Mouse (Mus musculus) embryo, embryonic 10.5 days (tissue): ENCODE data around the gene H2-T3.
"Not testable (repeated sequence)": the region's sequence is repeated elsewhere in the genome, so short reads cannot be mapped to it uniquely, and the experiment has no call there.

Experiments
- DNase-seq: peaks from one replicate; pipeline ENCODE4 v3.0.0-alpha.2; 2015; ENCODE audit warnings: low spot score

H2-T3 gene

DNA sequence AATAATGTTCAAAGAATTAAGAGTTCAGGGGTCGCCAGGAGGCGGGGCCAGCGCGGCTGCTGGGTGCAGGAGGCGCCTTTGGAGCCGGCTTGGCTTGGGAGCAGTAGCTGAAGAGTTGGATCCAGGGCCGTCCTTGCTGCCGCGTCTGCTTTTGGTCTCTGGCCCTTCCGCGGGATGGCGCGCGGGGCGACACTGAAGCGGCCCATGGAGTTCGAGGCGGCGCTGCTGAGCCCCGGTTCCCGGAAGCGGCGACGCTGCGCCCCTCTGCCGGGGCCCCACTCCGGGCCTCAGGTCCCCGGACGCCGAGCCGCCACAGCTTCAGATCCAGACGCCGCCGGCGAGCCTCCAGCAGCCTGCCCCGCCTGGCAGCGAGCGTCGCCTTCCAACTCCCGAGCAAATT lies 11.1 kb downstream of the H2-T3 start:
- DNase-seq, result peak; percentile 56

DNA sequence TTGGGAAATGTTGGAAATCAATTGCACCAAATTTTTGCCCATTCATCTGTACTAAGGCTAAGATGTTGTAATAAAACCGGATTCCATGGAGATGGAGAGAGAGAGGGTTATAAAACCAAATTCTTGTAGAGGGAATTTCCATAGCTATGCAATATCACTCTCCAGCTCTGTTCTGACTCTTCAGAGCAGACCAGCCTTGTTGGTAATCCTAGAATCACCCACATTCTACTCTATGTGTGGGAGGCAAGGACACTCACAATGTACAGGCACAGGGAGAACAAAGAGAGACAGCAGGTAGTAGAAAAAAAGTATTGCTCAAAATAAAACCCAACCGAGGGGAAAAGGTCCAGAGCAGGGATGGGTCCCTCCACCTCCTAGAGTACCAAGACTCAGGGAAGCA lies 14.0 kb downstream of the H2-T3 start:
- not testable (repeated sequence) for DNase-seq

DNA sequence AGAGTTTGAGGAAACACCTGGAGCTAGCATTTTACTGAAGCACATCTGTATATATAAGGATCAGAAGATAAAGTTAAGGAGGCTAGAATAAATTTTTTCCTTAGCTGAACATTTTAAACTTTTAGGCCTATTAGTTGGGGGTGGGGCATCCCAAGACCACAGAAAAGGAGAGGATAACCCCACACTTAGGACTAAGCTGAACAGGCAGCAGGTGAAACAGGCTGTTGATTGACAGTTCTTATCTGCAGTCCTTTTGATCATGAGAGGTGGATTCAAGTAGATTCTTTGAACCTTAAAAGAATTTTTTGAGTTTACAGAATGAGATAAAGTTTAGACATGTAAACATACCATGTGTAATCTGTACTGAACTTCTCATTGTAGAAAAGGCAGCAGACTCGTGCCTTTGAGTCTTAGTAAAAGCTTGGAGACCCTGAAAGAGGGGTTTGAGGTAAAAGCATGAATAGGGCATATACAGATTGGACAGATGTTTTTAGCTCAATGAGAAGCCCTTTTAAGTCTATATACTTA lies 19.7 kb downstream of the H2-T3 start:
- no peak for DNase-seq

DNA sequence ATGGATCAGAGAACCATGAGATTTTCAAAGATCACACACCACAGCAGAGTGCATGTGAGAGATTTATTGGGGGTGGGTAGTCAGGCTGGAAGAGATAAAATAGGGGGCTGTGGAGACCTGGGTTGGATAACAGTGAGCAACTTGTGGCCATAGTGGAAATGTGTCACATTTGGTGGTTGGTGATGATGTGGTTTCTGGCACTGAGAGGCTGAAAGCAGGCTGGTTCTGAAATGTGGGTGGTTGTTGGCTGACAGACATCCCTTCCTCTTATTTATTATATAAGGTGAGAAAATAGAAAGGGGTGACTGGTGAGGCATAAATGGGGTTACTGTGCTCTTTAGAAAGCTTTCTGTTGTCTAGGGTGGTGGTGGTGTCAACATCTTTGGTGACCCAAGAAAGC lies 20.3 kb downstream of the H2-T3 start:
- no peak for DNase-seq

DNA sequence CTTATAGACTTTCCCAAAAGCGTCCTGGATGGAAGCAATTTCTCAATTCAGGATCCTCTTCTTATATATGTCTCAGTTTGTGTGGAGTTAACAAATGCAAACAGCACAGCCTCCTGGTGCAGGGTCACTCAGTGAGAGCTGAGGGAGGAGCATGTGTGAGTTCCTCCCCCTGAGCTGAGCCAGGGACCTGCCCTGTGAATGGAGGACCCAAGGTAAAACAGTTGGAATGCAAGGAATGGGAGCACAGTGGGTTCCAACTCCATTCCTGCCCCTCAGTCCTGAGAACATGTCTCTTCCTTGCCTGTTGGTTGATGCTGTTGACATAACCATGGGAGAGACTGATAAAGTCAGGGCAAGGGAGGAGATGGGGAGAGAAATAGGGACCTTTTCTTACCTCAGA lies 21.0 kb downstream of the H2-T3 start:
- DNase-seq, result not testable (repeated sequence)

DNA sequence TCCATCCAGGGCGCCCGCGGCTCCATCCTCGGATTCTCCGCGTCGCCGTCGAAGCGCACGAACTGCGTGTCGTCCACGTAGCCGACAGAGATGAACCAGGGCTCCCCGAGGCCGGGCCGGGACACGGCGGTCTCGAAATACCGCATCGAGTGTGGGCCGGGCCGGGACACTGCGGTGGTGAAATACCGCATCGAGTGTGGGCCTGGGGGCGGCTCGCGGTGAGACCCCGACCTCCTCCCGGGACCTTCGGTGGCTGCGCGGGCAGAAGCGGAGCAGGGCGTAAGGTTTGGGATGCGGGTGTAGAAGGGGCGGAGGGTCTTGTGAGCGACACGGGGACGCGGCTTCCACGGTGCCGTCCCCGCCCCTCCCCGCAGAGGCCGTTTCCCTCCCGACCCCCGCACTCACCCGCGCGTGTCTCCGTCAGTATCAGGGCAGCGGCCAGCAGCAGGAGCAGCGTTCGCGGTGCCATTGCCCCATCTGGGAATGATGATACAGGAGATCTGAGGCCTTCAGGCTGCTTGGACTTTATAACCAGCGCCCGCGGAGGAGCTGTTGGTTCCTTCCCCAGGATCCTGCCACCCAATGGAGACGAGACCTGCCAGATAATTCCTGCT lies 21.9 kb downstream of the H2-T3 start, which contains the start of gene Gm8909:
Gene Gm8909, minus strand, starts transcription at position 499 of the 614 bp plus-strand sequence.
- DNase-seq, result no peak

DNA sequence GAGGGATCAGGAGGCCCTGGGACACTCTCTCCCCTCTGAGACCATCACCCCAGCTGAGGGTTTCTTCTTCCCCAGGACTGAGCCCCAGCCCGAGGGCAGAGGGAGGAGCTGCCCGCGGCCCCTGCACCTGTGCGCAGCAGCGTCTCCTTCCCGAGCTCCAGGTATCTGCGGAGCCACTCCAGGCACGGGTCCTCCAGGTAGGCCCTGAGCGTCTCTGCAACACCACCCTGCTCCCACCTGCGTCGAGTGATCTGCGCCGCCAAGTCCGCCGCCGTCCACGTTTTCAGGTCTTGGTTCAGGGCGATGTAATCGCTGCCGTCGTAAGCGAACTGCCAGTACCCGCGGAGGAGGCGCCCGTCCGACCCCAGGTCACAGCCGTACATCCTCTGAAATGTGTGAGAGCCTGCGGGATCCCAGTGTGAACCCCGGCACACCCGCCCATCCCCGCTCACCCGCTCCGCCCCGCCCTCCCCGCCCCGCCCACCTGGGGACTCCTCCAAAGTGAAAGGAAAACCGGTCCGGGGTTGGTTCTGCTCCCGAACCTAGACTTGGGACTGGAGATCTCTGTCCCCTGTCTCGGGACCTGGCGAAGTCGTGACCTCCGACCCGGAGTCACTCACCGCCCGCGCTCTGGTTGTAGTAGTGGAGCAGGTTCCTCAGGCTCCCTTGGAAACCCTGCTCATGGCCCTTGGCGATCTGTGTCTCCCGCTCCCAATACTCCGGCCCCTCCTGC lies 22.6 kb downstream of the H2-T3 start:
- DNase-seq, result no peak

DNA sequence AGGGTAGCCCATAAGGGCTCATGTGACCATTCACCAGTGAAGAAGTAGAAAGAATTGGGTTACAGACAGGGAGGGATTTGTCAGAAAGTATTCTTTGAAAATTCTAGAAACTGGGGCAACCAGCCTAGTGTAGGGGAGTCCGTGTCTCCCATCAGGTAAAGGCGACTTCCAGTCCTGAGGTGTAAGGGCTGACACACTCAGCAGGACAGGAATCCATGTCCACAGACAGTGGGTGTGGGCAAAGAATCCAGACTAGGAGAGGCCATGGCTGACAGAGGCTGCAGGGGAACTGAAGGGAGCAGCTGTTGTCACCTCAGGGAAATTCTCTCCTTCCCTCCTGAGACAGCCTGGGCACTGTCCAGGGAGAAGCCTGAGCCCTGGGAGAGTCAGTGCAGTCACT lies 23.2 kb downstream of the H2-T3 start:
- not testable (repeated sequence) for DNase-seq

DNA sequence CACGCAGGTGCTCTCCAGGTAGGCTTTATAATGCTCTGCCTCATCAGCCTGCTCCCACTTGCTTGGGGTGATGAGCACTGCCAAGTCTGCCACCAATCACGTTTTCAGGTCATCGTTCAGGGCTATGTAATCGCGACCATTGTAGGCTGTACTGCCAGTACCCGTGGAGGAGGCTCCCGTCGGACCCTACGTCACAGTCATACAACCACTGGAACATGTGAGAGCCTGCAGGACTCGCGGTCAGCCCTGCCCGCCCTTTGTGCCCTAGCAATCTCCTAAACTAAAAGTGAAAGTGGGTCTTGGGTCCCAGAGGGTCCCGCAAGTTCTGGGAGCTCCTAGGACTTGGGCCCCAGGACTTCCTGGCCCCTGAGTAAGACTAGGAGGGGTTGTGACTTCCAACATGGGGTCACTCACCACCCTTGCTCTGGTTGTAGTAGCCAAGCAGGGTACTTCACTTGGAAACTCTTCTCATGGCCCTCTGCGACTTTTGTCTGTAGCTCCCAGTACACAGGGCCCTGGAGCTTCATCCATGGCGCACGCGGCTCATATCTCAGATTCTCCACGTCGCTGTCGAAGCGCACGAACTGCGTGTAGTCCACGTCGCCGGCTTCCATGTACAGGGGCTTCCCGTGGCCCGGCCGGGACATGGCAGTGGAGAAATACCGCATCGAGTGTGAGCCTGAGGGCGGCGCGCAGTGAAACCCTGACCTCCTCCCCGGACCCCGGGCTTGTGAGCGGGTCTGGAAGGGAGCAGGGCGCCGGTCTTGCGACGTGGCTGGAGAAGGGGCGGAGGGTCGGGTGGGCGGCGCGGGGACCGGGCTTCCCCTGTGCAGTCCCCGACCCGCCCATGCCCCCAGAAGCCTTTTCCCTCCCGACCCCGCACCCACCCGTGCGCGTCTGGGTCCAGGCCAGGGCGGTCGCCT lies 28.7 kb downstream of the H2-T3 start:
- no peak for DNase-seq

DNA sequence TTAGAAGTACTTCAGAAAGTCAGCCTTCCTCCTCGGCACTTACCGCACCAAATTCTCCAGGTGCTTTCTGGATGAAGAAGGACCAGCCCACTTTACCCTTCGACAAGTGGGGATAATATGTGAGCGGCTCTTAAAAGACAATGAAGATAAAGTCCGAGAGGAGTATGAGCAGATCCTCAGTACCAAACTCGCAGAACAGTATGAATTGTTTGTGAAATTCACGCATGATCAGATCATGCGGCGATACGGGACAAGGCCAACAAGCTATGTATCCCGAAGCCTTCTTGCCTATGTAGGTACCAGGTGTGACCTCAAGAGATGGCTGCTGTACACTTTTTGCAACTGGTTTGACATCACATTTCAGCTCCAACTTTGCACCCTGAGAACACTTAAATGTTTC lies 31.8 kb downstream of the H2-T3 start:
- not testable (repeated sequence) for DNase-seq

DNA sequence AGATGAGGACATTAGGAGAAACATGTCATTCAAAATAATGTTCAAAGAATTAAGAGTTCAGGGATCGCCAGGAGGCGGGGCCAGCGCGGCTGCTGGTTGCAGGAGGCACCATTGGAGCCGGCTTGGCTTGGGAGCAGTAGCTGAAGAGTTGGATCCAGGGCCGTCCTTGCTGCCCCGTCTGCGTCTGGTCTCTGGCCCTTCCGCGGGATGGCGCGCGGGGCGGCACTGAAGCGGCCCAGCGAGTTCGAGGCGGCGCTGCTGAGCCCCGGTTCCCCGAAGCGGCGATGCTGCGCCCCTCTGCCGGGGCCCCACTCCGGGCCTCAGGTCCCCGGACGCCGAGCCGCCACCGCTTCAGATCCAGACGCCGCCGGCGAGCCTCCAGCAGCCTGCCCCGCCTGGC lies 32.3 kb downstream of the H2-T3 start:
- peak; percentile 57 for DNase-seq

DNA sequence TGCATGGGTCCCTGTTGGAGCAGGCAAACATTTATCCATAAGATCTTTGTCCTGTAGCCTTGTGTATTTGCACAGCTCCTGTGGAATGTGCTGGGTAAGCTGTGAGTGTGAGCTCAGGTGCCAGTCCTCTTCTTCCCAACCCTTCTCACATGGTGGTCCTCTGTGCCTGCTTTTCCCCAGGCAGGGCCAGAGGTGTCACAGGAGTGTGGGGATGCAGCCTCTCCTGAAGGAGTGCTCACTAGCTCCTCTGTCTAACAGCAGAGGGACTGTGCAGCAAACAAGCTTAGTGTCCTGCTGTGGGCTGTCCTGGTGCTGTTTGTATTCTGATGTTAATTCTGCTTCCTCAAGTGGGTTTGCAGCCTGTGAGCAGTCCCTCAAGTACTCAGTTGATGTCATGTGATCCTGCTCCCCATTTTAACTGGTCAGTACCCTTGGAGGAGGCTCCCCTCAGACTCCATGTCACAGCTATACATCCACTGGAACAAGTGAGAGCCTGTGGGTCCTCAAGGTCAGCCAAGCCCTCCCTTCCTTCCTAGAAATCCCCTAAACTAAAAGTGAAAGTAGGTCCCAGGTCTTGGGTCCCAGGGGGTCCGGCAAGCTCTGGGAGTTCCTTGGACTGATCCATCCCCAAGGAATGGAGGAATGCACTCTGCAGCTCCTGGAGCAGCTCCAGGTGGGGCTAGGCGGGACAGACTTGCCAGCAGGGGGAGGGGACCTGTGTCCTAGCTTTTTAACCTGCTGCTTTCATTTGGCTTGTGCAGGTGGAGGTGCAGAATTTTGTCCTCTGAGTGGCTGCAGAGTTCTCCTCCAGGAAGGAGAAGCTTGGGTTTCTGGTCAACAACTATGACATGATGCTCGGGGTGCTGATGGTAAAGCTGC lies 35.6 kb downstream of the H2-T3 start:
- DNase-seq, result no peak

DNA sequence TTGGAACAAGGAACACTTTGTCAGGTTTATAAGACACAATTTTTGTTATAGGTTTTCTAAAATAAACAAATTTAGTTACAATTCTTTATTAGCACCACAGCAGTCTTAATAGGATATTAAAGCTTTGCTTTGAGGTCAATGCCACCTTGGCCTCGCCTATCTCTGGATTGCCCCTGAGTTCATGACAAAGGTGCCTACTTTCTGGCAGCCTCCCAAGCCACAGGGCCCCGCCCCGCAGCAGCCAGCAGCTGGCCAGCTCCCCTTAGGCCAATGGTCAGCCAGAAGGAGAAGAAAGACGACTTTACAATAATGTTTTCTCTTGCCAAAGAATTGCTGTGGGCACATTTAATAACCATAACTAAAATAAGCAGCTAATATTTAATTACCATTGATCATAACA lies 38.9 kb downstream of the H2-T3 start:
- DNase-seq, result not testable (repeated sequence)

DNA sequence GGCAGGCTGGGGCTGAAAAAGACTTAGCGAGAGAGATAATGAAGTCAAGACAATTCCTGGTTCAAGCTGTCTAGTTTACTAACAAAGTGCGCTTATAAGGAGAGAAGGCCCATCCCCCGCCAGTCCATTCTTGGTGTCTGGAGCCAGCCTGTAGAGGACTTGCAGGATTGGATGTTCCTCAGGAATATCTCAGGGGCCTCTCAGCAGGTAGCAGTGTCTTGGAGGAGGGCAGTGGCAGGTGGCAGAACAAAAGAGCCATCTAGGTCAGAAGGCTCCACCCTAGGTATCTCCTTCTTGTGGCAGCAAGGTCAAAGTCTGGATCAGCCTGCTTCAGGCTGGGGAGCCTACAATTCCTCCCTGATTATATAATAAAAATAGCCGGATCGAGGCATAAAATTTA lies 41.6 kb downstream of the H2-T3 start:
- not testable (repeated sequence) for DNase-seq

DNA sequence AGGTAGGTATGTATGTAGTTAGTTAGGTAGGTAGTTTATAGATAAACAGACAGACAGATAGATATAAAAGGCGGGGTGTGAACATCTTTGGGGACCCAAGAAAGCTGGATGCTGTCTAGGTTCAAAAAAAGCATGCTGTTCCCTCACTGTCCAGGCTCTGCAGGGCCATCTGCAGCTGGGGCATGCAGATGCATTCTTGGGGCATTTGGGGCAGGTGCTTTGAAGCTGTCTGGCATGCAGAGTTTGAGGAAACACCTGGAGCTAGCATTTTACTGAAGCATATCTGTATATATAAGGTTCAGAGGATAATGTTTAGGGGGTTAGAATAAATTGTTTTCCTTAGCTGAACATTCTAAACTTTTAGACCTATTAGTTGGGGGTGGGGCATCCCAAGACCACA lies 43.1 kb downstream of the H2-T3 start:
- DNase-seq, result not testable (repeated sequence)

DNA sequence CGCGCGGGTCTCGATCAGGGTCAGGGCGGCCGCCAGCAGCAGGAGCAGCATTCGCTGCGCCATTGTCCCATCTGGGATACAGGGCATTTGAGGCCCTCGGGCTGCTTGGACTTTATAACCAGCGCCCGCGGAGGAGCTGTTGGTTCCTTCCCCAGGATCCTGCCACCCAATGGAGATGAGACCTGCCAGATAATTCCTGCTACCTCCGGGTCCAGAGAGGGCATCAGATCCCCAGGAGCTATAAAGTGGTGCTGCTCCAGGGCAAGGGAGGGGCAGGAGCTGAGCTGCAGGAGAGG lies 44.3 kb downstream of the H2-T3 start:
- DNase-seq, result not testable (repeated sequence)

DNA sequence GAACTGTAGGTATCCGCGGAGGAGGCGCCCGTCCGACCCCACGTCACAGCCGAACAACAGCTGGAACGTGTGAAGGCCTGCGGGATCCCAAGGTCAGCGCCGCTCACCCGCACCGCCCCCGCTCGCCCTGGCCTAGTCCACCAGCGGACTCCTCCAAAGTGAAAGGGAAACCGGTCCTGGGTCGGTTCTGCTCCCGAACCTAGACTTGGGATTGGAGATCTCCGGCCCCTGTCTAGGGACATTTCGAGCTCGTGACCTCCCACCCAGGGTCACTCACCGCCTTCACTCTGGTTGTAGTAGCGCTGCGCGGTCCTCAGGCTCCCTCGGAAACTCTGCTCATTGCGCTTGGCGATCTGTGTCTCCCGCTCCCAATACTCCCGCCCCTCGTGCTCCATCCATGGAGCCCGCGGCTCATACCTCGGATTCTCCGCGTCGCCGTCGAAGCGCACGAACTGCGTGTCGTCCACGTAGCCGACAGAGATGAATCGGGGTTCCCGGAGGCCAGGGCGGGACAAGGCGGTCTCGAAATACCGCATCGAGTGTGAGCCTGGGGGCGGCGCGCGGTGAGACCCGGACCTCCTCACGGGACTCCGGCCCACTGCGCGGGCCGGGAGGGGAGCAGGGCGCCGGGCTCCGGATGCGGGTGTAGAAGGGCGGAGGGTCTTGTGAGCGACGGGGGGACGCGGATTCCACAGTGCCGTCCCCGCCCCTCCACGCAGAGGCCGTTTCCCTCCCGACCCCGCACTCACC lies 44.8 kb downstream of the H2-T3 start:
- DNase-seq, result peak; percentile 41

DNA sequence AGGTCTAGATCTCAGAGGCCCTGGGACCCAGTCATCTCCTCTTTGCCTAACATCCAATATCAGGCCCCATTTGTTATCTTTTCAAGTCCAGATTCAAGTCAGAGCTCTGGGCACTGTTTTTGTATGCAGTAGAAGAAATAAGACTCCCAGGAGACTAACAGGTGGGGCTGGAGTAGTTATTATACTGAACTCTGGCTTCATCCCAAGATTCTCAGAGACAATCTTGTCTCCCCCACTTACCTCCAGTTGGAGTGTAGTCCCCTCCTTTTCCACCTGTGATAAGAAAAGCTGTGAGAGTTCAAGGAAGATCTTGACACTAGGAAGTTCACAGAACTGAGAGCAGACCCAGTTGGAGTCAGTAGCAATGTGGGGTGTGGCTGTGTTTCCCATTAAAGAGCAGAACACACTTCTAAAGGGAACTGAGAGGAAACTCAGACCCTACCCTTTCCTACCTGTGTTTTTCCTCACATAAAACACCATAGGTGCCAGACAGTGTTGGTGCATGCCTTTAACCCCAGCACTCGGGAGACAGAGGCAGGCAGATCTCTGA lies 53.7 kb downstream of the H2-T3 start:
- DNase-seq, result not testable (repeated sequence)
